Mouse (Mus musculus) cortical plate, adult 2 months (tissue): ENCODE results near the gene Evc.

ENCODE experiments used
- CTCF ChIP-seq: fragments of 200-500 bp; IDR thresholded peaks from 2 replicates; pipeline ENCODE4 v1.5.1; 2011; ENCODE audit warnings: mild to moderate bottlenecking, control low read depth, low read length; ENCODE audit not compliant: insufficient read depth; ENCODE audit errors: extremely low read depth
- POLR2A ChIP-seq: fragments of 200-500 bp; IDR thresholded peaks from 2 replicates; pipeline ENCODE4 v1.6.1; 2011; ENCODE audit warnings: mild to moderate bottlenecking, low read length, control low read depth; ENCODE audit not compliant: insufficient read depth; ENCODE audit errors: extremely low read depth

DNA sequence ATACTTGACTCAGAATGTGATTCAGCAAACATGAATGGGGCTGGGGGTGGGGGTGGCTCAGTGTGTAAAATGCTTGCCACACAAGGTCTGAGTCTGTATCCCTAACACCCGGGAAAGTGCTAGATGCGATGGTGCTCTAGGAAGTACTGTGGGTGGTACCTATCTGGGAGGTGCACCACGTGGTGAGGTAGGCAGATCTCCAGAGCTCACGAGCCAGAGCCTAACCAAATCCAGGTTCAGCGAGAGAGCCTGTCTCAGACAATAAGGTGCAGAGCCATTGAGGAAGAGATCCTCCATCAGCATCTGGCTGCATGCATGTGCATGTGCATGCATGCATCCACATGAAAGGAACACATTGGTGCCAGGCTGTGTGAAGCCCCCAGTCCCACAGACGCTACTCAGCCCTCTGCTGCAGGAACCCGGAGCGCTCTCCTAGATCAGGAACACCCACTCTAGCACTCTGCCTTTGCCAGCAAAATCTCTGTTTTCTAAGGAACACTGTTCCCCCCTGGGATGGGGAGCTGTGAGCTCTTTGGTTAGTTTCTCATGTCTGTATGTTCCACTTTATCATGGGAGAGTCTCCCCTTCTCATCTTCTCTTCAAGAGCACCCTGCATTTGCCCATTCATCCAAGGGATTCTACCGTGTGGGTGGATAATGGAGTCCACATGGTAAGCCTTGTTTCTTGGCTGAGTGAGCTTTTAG is 84.4 kb downstream of the Evc start:
- TF ChIP-seq CTCF (no peak), POLR2A (no peak)
